Mouse (Mus musculus) thymus, postnatal 10 days (tissue): ENCODE measurements around the gene Gpsm3.

Experiments
- DNase-seq, 2 experiments: peaks; one replicate each; pipeline ENCODE4 v3.0.0; 2021; ENCODE audit warnings: low spot score in 2 of 2

Gpsm3 gene

GRCm38 (mm10) chr17:34582528-34582927 lies 7.1 kb upstream of the Gpsm3 start:
- no peak for DNase-seq

- DNase-seq: no peak
These were observed 6.2 kb upstream of the Gpsm3 start for GRCm38 (mm10) chr17:34583397-34583796.

GRCm38 (mm10) chr17:34583819-34584218 lies 5.8 kb upstream of the Gpsm3 start:
- no peak for DNase-seq

- no peak for DNase-seq
These were observed 4.5 kb upstream of the Gpsm3 start for GRCm38 (mm10) chr17:34585121-34585520.

GRCm38 (mm10) chr17:34585877-34586771 lies 3.5 kb upstream of the Gpsm3 start:
- no peak for DNase-seq

- peak; percentile 87 to 88 for DNase-seq
These were observed 2.7 kb upstream of the Gpsm3 start for GRCm38 (mm10) chr17:34586796-34587422.

GRCm38 (mm10) chr17:34587423-34587811 lies 2.2 kb upstream of the Gpsm3 start:
- DNase-seq: peak; percentile 95 to 97

GRCm38 (mm10) chr17:34587814-34588213 lies 1.8 kb upstream of the Gpsm3 start:
- no peak for DNase-seq

- no peak for DNase-seq
These were observed 839 bp upstream of the Gpsm3 start for GRCm38 (mm10) chr17:34588767-34589166.

- DNase-seq: no peak
These were observed 400 bp upstream of the Gpsm3 start for GRCm38 (mm10) chr17:34589206-34589605.

GRCm38 (mm10) chr17:34590154-34590987 lies 765 bp downstream of the Gpsm3 start:
- DNase-seq: peak; percentile 32 to 38

- DNase-seq: peak in 1 of 2 experiments; percentile 42
These were observed 1.7 kb downstream of the Gpsm3 start, which contains the start of gene Pbx2 for GRCm38 (mm10) chr17:34591029-34591993. Gene Pbx2, plus strand, starts transcription at chr17:34591266.

GRCm38 (mm10) chr17:34591994-34592375 lies 2.4 kb downstream of the Gpsm3 start:
- DNase-seq: peak; percentile 86 to 95

- DNase-seq: no peak
These were observed 3.3 kb downstream of the Gpsm3 start for GRCm38 (mm10) chr17:34592581-34593549.

- no peak for DNase-seq
These were observed 4.3 kb downstream of the Gpsm3 start for GRCm38 (mm10) chr17:34593752-34594525.

GRCm38 (mm10) chr17:34596098-34596497 lies 6.5 kb downstream of the Gpsm3 start:
- no peak for DNase-seq

GRCm38 (mm10) chr17:34597566-34598095 lies 8.0 kb downstream of the Gpsm3 start, which contains the start of gene Ager:
Gene Ager, plus strand, starts transcription at chr17:34597862.
- DNase-seq: no peak

GRCm38 (mm10) chr17:34599891-34600290 lies 10.3 kb downstream of the Gpsm3 start:
- no peak for DNase-seq

- DNase-seq: no peak
These were observed 12.2 kb downstream of the Gpsm3 start for GRCm38 (mm10) chr17:34601796-34602195.
